Mouse (Mus musculus) kidney, postnatal 0 days (tissue): ENCODE data around the gene Csf3. TPM values are rescaled to one million over a fixed set of nuclear protein-coding genes. Genes with fewer than 3 reads are reported as not detected.
A peak's percentile ranks its signal among the peaks of the same experiment; 100 is the strongest.

Source experiments
- ATAC-seq: fragments of 200-750 bp; cut with Nextera tagmentation; replicated peaks from 2 replicates; pipeline ENCODE4 v1.8.0; 2017; ENCODE audit warnings: low read depth, moderate number of reproducible peaks, moderate TSS enrichment, moderate library complexity; ENCODE audit not compliant: low FRiP score
- DNase-seq: peaks from one replicate; pipeline ENCODE4 v3.0.0-alpha.2; 2016; ENCODE audit warnings: low spot score
- H3K27ac ChIP-seq: fragments of 300-500 bp; sonication (generic); 2 replicates; pipeline ENCODE4 v1.5.1; 2014; ENCODE audit warnings: mild to moderate bottlenecking
- H3K27me3 ChIP-seq: fragments of 300-500 bp; sonication (generic); 2 replicates; pipeline ENCODE4 v1.6.1; 2014; ENCODE audit warnings: low read length, mixed read lengths; ENCODE audit not compliant: insufficient read depth
- H3K36me3 ChIP-seq: fragments of 300-500 bp; sonication (generic); 2 replicates; pipeline ENCODE4 v1.6.1; 2014; ENCODE audit warnings: low read length, mixed read lengths; ENCODE audit not compliant: insufficient read depth
- H3K4me1 ChIP-seq: fragments of 300-500 bp; sonication (generic); replicated peaks from 2 replicates; pipeline ENCODE4 v1.6.1; 2014; ENCODE audit warnings: antibody characterized with exemption, low read length, mixed read lengths; ENCODE audit not compliant: insufficient read depth
- H3K4me2 ChIP-seq: fragments of 300-500 bp; sonication (generic); 2 replicates; pipeline ENCODE4 v1.6.1; 2014; ENCODE audit warnings: mild to moderate bottlenecking, low read length, moderate library complexity, mixed read lengths
- H3K4me3 ChIP-seq: fragments of 300-500 bp; sonication (generic); replicated peaks from 2 replicates; pipeline ENCODE4 v1.5.1; 2014; ENCODE audit warnings: low read depth, low read length
- H3K9ac ChIP-seq: fragments of 300-500 bp; sonication (generic); 2 replicates; pipeline ENCODE4 v1.6.1; 2014; ENCODE audit warnings: low read depth, low read length
- H3K9me3 ChIP-seq: fragments of 300-500 bp; sonication (generic); replicated peaks from 2 replicates; pipeline ENCODE4 v1.6.1; 2016; ENCODE audit warnings: low read length, inconsistent platforms, mixed read lengths
- CTCF ChIP-seq: IDR thresholded peaks from 2 replicates; pipeline ENCODE4 v1.5.1; 2016; ENCODE audit warnings: antibody characterized with exemption, low read depth, mild to moderate bottlenecking, moderate library complexity
- WGBS: fragments of 180-500 bp; shearing (Covaris S2); extraction: QIAGEN DNeasy Blood & Tissue Kit; methylation state at CpG from one replicate; pipeline ENCODE4 v1.1.7; 2014; 5-methylcytosine and 5-hydroxymethylcytosine counted together
- polyA plus RNA-seq: library from polyadenylated mRNA; unstranded; fragments of >200 nt; fragmentation: Nextera tagmentation; extraction: Ambion mirVana; gene quantifications from 2 replicates; pipeline ENCODE4 v1.2.1, GENCODE M21; 2015

Csf3 gene
- polyA plus RNA-seq, 1 experiment from 2014 or later = 0.13 TPM

GRCm38 (mm10) chr11:98699911-98700310 is 1.2 kb upstream of the Csf3 start:
- no peak overlapping the region for H3K9ac ChIP-seq
- TF ChIP-seq CTCF = peak; percentile 91
- peaks cover 14% of the 10 kb centered on the region; the same call in 1 of the 2 replicates for H3K36me3 ChIP-seq
- peak; percentile 25; the same call in 1 of the 2 replicates for ATAC-seq
- H3K4me3 ChIP-seq = no peak overlapping the region
- no peak overlapping the region for H3K4me2 ChIP-seq
- H3K27ac ChIP-seq = no peak overlapping the region
- H3K4me1 ChIP-seq = peaks cover 15% of the 10 kb centered on the region
- DNase-seq = peak; percentile 86
- 27% methylated on average over 4 of the region's 4 CpGs for WGBS
- no peaks in the 10 kb centered on the region for H3K27me3 ChIP-seq
- H3K9me3 ChIP-seq = no peaks in the 10 kb centered on the region

- Histone ChIP-seq H3K27ac (no peak overlapping the region), H3K27me3 (no peaks in the 10 kb centered on the region), H3K4me1 (peaks cover 16% of the 10 kb centered on the region), H3K4me3 (no peak overlapping the region), H3K4me2 (no peak overlapping the region), H3K36me3 (0 out of 2 replicates have a peak, but pooled peaks cover 13% of the 10 kb centered on the region), H3K9ac (no peak overlapping the region), H3K9me3 (no peaks in the 10 kb centered on the region)
- DNase-seq = no peak
- 64% methylated on average over 5 of the region's 5 CpGs for WGBS
- ATAC-seq = no peak
- no peak for TF ChIP-seq CTCF
Measured at GRCm38 (mm10) chr11:98702323-98702722, 1.3 kb downstream of the Csf3 start.

- Histone ChIP-seq H3K4me3 (no peak overlapping the region), H3K27me3 (no peaks in the 10 kb centered on the region), H3K9me3 (no peaks in the 10 kb centered on the region), H3K36me3 (0 out of 2 replicates have a peak, but pooled peaks cover 13% of the 10 kb centered on the region), H3K9ac (no peak overlapping the region), H3K4me1 (peaks cover 42% of the 10 kb centered on the region), H3K4me2 (0 out of 2 replicates have a peak overlapping the region, but pooled peaks have one; percentile 5), H3K27ac (peak overlapping the region; percentile 70)
- ATAC-seq (no peak), DNase-seq (peak; percentile 62)
- WGBS = 48% methylated on average over 10 of the region's 10 CpGs
- TF ChIP-seq CTCF = peak; percentile 37; the same call in 1 of the 2 replicates
Measured at GRCm38 (mm10) chr11:98705021-98705420, 4.0 kb downstream of the Csf3 start.

- TF ChIP-seq CTCF = no peak
- Histone ChIP-seq H3K4me1 (peaks cover 51% of the 10 kb centered on the region), H3K9ac (peak overlapping the region; percentile 23; the same call in 1 of the 2 replicates), H3K27me3 (no peaks in the 10 kb centered on the region), H3K36me3 (0 out of 2 replicates have a peak, but pooled peaks cover 22% of the 10 kb centered on the region), H3K9me3 (no peaks in the 10 kb centered on the region), H3K4me3 (no peak overlapping the region), H3K4me2 (peak overlapping the region; percentile 8), H3K27ac (peak overlapping the region; percentile 85)
- peak; percentile 82 for DNase-seq
- 45% methylated on average over 22 of the region's 22 CpGs for WGBS
- ATAC-seq = 0 out of 2 replicates have a peak, but pooled peaks have one; percentile 20
Measured at GRCm38 (mm10) chr11:98707401-98708281, 6.6 kb downstream of the Csf3 start.

- Histone ChIP-seq H3K27ac (peak overlapping the region; percentile 85), H3K4me1 (peaks cover 51% of the 10 kb centered on the region)
Measured at GRCm38 (mm10) chr11:98708282-98708956, 7.4 kb downstream of the Csf3 start.

More at GRCm38 (mm10) chr11:98708282-98708956, 7.4 kb downstream of the Csf3 start:
- Histone ChIP-seq H3K36me3 (0 out of 2 replicates have a peak, but pooled peaks cover 28% of the 10 kb centered on the region), H3K4me2 (peak overlapping the region; percentile 8), H3K9me3 (no peaks in the 10 kb centered on the region), H3K4me3 (no peak overlapping the region), H3K27me3 (no peaks in the 10 kb centered on the region), H3K9ac (peak overlapping the region; percentile 23; the same call in 1 of the 2 replicates)
- peak; percentile 77 for DNase-seq
- TF ChIP-seq CTCF = no peak
- 46% methylated on average over 19 of the region's 19 CpGs for WGBS
- ATAC-seq = no peak
